Mouse (Mus musculus): Measurements from ENCODE around the gene Klc3. TPM values are rescaled to one million over a fixed set of nuclear protein-coding genes. Genes with fewer than 3 reads are reported as not detected.
A peak's percentile ranks its signal among the peaks of the same experiment; 100 is the strongest.

The Klc3 gene
- total and polyA plus RNA-seq, 2 experiments from 2014 or later: 2.3 to 2.7 TPM

DNA sequence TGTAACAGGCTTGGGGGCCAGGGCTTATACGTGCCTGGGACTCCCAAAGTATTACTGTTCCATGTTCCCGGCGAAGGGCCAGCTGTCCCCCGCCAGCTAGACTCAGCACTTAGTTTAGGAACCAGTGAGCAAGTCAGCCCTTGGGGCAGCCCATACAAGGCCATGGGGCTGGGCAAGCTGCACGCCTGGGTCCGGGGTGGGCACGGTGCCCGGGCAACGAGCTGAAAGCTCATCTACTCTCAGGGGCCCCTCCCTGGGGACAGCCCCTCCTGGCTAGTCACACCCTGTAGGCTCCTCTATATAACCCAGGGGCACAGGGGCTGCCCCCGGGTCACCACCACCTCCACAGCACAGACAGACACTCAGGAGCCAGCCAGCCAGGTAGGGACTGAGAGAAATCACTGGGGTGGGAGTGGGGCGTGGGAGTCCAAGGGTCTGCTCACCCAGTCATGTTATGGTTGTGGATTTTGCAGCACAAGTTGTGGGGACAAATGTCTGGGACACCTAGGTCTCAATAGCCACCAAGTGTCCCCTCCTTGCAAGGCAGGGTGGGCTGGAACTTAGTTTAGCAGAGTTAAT is 7.0 kb upstream of the Klc3 start:
- ATAC-seq: no peak
- H3K4me2 ChIP-seq (ENCODE audit: low read depth, low read length): no peak overlapping the region
- no peaks in the 10 kb centered on the region for H3K9me3 ChIP-seq (ENCODE audit: low read length)
- H3K36me3 ChIP-seq (ENCODE audit: insufficient read depth, low read length): no peaks in the 10 kb centered on the region
- H3K9ac ChIP-seq (replicated peaks; ENCODE audit: low read length): no peak overlapping the region
- H3K4me1 ChIP-seq (ENCODE audit: insufficient read depth, low read length): no peaks in the 10 kb centered on the region
- no peaks in the 10 kb centered on the region for H3K27me3 ChIP-seq (ENCODE audit: insufficient read depth, low read length)
- no peak for DNase-seq (ENCODE audit: low spot score)
- no peak overlapping the region for H3K27ac ChIP-seq
- no peak overlapping the region for H3K4me3 ChIP-seq (ENCODE audit: low read length)
- 70% methylated on average over 11 of the region's 11 CpGs for WGBS
- no peak for TF ChIP-seq CTCF (IDR thresholded peaks at IDR 0.05; ENCODE audit: low read depth)

DNA sequence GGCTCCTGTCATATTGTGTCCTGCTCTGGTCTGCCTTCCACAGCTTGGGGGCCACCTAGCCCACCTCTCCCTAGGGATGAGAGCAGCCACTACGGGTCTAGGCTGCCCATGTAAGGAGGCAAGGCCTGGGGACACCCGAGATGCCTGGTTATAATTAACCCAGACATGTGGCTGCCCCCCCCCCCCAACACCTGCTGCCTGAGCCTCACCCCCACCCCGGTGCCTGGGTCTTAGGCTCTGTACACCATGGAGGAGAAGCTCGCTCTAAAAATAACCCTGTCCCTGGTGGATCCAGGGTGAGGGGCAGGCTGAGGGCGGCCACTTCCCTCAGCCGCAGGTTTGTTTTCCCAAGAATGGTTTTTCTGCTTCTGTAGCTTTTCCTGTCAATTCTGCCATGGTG is 5.8 kb upstream of the Klc3 start:
- ATAC-seq (no peak), DNase-seq (ENCODE audit: low spot score) (no peak)
- no peaks in the 10 kb centered on the region for H3K4me1 ChIP-seq (ENCODE audit: insufficient read depth, low read length)
- H3K4me3 ChIP-seq (ENCODE audit: low read length): no peak overlapping the region
- no peaks in the 10 kb centered on the region for H3K36me3 ChIP-seq (ENCODE audit: insufficient read depth, low read length)
- peaks cover 4% of the 10 kb centered on the region; the same call in 1 of the 2 replicates for H3K27me3 ChIP-seq (ENCODE audit: insufficient read depth, low read length)
- no peak overlapping the region for H3K9ac ChIP-seq (replicated peaks; ENCODE audit: low read length)
- H3K9me3 ChIP-seq (ENCODE audit: low read length): no peaks in the 10 kb centered on the region
- H3K4me2 ChIP-seq (ENCODE audit: low read depth, low read length): no peak overlapping the region
- TF ChIP-seq CTCF (IDR thresholded peaks at IDR 0.05; ENCODE audit: low read depth): no peak
- H3K27ac ChIP-seq: no peak overlapping the region
- 54% methylated on average over 6 of the region's 6 CpGs for WGBS

DNA sequence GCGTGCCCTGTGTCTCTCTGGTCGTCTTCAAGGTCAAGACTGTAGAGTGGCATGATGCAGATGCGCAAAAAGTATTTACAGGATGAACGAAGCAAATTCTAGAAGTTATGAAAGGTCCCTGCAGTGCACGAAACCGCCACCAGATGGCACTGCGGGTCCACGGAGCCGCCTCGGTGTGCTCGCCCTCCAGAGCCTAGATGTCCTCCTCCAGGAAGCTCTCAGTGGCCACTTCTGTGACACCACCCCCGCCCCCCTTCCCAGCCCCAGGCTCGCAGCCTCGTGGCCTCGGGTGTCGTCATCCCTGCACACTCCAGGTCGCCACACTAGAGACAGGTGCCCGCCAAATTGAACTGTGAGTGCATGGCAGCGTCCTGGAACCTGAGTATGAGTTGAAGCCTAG is 1.5 kb upstream of the Klc3 start:
- WGBS: 3% methylated on average over 19 of the region's 19 CpGs
- peak; percentile 98 for TF ChIP-seq CTCF (IDR thresholded peaks at IDR 0.05; ENCODE audit: low read depth)
- H3K4me3 ChIP-seq (ENCODE audit: low read length): no peak overlapping the region

DNA sequence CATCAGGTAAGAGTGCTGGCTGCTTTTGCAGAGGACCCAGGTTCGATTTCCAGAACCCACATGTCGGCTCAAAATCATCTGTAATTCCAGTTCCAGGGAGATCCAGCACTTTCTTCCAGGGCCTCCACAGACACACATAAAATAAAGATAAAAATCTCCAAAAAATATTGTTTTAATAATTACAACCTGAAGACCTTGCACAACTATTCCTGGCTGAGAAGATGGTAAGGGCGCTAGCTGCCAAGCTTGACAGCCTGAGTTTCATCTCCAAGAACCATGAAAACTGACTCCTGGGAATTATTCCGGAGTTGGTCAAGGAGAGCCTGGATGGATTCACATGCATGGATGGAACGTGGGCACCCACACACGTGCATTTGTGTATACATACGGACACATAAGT is 572 bp upstream of the Klc3 start, which contains the start of gene Ckm:
Gene Ckm, plus strand, starts transcription at position 301 of the 400 bp plus-strand sequence.
- DNase-seq (ENCODE audit: low spot score) (no peak), ATAC-seq (no peak)
- Histone ChIP-seq H3K4me1 (ENCODE audit: insufficient read depth, low read length) (peaks cover 5% of the 10 kb centered on the region; the same call in 1 of the 2 replicates), H3K27ac (no peak within 1 kb of the TSS), H3K4me3 (ENCODE audit: low read length) (peak within 1 kb of the TSS; percentile 51), H3K9ac (replicated peaks; ENCODE audit: low read length) (peak within 1 kb of the TSS; percentile 54), H3K27me3 (ENCODE audit: insufficient read depth, low read length) (peaks cover 32% of the 10 kb centered on the region), H3K9me3 (ENCODE audit: low read length) (no peaks in the 10 kb centered on the region), H3K36me3 (ENCODE audit: insufficient read depth, low read length) (no peaks in the 10 kb centered on the region), H3K4me2 (ENCODE audit: low read depth, low read length) (peak within 1 kb of the TSS; percentile 88)
- WGBS: 53% methylated on average over 7 of the region's 7 CpGs
- no peak for TF ChIP-seq CTCF (IDR thresholded peaks at IDR 0.05; ENCODE audit: low read depth)

More for the DNA sequence above, 1.5 kb upstream of the Klc3 start:
- H3K4me2 ChIP-seq (ENCODE audit: low read depth, low read length): peak overlapping the region; percentile 33; the same call in 1 of the 2 replicates
- H3K9me3 ChIP-seq (ENCODE audit: low read length): no peaks in the 10 kb centered on the region
- H3K27ac ChIP-seq: no peak overlapping the region
- peaks cover 3% of the 10 kb centered on the region; the same call in 1 of the 2 replicates for H3K4me1 ChIP-seq (ENCODE audit: insufficient read depth, low read length)
- ATAC-seq: peak; percentile 79
- H3K9ac ChIP-seq (replicated peaks; ENCODE audit: low read length): no peak overlapping the region
- no peaks in the 10 kb centered on the region for H3K36me3 ChIP-seq (ENCODE audit: insufficient read depth, low read length)
- DNase-seq (ENCODE audit: low spot score): peak; percentile 82
- peaks cover 32% of the 10 kb centered on the region for H3K27me3 ChIP-seq (ENCODE audit: insufficient read depth, low read length)

DNA sequence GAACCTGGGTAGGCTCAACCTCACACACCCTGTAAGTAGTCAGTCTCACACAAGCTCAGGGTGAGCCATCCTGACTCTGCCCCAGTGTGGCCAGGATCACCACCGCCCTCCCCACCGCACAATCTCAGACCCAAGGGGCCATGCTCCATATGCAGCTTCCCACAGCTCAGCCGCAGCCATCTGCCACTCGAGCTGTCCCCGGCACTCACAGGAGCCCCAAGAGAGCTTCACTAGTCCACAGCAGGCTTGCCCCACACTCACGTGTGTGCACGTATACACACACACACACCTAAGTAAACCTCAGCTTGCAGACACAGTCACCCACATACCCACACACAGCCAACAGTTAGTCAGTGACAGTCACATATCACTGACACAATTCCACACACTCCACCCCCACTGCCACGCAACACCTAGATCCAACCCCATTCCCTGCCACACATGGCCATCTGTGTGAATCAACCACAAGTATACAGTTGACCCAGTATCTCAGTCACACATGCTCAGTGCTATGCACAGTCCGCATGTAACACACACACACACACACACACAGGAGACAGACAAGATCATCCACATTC is 1.3 kb downstream of the Klc3 start:
- 60% methylated on average over 9 of the region's 9 CpGs for WGBS
- no peaks in the 10 kb centered on the region for H3K9me3 ChIP-seq (ENCODE audit: low read length)
- H3K9ac ChIP-seq (replicated peaks; ENCODE audit: low read length): no peak overlapping the region
- H3K27me3 ChIP-seq (ENCODE audit: insufficient read depth, low read length): peaks cover 32% of the 10 kb centered on the region
- no peak for TF ChIP-seq CTCF (IDR thresholded peaks at IDR 0.05; ENCODE audit: low read depth)
- DNase-seq (ENCODE audit: low spot score): no peak
- H3K36me3 ChIP-seq (ENCODE audit: insufficient read depth, low read length): no peaks in the 10 kb centered on the region
- peaks cover 7% of the 10 kb centered on the region; the same call in 1 of the 2 replicates for H3K4me1 ChIP-seq (ENCODE audit: insufficient read depth, low read length)
- H3K4me3 ChIP-seq (ENCODE audit: low read length): no peak overlapping the region
- no peak overlapping the region for H3K4me2 ChIP-seq (ENCODE audit: low read depth, low read length)
- no peak for ATAC-seq
- H3K27ac ChIP-seq: no peak overlapping the region

DNA sequence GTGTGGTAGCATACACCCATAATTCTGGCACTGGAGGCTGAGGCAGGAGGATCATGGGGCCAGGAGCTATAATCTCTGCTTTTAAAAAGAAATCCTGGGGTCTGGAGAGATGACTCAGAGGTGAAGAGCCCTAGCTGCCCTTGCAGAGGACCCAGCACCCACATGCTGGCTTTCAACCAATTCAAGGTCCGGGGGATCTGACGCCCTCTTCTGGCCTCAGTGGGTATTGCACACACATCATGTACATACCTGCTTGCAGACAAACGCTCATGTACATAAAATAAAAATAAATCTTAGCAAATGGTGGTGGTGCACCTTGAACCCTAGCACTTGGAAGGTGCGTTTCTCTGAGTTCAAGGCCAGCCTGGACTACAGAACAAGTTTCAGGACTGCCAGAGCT is 3.0 kb downstream of the Klc3 start:
- Histone ChIP-seq H3K27ac (no peak overlapping the region), H3K4me2 (ENCODE audit: low read depth, low read length) (no peak overlapping the region), H3K4me1 (ENCODE audit: insufficient read depth, low read length) (peaks cover 7% of the 10 kb centered on the region; the same call in 1 of the 2 replicates), H3K36me3 (ENCODE audit: insufficient read depth, low read length) (no peaks in the 10 kb centered on the region), H3K27me3 (ENCODE audit: insufficient read depth, low read length) (peaks cover 32% of the 10 kb centered on the region), H3K9me3 (ENCODE audit: low read length) (no peaks in the 10 kb centered on the region), H3K9ac (replicated peaks; ENCODE audit: low read length) (no peak overlapping the region), H3K4me3 (ENCODE audit: low read length) (no peak overlapping the region)
- 77% methylated on average over 4 of the region's 4 CpGs for WGBS
- no peak for DNase-seq (ENCODE audit: low spot score)
- no peak for ATAC-seq
- peak; percentile 32; the same call in 1 of the 2 replicates for TF ChIP-seq CTCF (IDR thresholded peaks at IDR 0.05; ENCODE audit: low read depth)

Data from hindbrain, postnatal 0 days (tissue).